In the genomic region with DNA sequence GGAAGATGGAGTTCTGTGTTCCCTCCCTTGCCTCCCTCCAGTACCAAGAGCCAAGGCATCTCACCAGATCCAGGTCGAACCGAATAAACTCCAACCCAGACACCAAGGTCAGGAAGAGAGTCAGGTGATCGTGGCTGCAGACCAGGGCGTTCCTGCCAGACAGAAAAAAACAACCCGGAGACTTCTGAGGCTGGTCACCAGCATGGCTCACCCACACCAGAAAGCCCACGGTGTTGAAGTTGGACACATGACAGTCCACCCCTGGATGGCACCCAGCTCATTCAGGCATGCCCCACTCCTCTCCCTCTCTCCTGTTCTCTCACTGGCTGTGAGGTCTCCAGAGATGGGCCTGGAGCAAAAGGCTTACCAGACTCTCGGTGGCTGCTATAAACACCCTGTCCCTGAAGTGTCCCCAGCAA, we compare ENCODE assay signal across 15 mouse cellular contexts. TPM values are rescaled to one million over a fixed set of nuclear protein-coding genes. Genes with fewer than 3 reads are reported as not detected.
DNase-seq lines count a peak whose midpoint lies in the region; ATAC-seq lines count a peak whose summit lies in the region.
"Had no signal": no experiment of that assay in that cellular context is flagged by ENCODE, and none has a peak within 500 bp of the region (broad histone marks: within the 10 kb centered on the region; RNA-seq: fewer than 3 reads in every experiment).

No protein-coding gene starts in this region.

- no peaks in the 10 kb centered on the region for H3K27me3 ChIP-seq in heart, embryonic 12.5 days (replicated peaks)
- no peaks in the 10 kb centered on the region for H3K27me3 ChIP-seq in midbrain, embryonic 11.5 days (ENCODE audit: control insufficient read depth, insufficient read depth, low read length)
- H3K27me3 ChIP-seq: embryonic facial prominence, embryonic 13.5 days; intestine, embryonic 15.5 days had no signal

- no peak overlapping the region for H3K4me2 ChIP-seq in heart, embryonic 12.5 days
- no peak overlapping the region for H3K4me2 ChIP-seq in midbrain, embryonic 11.5 days
- H3K4me2 ChIP-seq: embryonic facial prominence, embryonic 13.5 days; intestine, embryonic 15.5 days; lung, embryonic 14.5 days had no signal

- peak; percentile 98 for DNase-seq in heart, adult 11 months
- DNase-seq in ovary, postnatal 36 days (ENCODE audit: low spot score): peak; percentile 41
- no peak for DNase-seq in ovary, postnatal 10 days (ENCODE audit: low spot score)
- DNase-seq in heart, postnatal 25 days (ENCODE audit: low spot score): peak; percentile 56
- DNase-seq in midbrain, embryonic 11.5 days (ENCODE audit: low spot score, missing footprints): no peak
- no peak for DNase-seq in right cerebral cortex, postnatal 14 days
- DNase-seq in spleen, postnatal 36 days (ENCODE audit: low spot score in 2 of 2): no peak
- DNase-seq: cerebellum, adult 11-12 months; left cerebral cortex, postnatal 4 days; lung, embryonic 14.5 days had no signal

- H3K9ac ChIP-seq in heart, embryonic 12.5 days: no peak overlapping the region
- H3K9ac ChIP-seq in midbrain, embryonic 11.5 days (ENCODE audit: low read length): no peak overlapping the region
- H3K9ac ChIP-seq: embryonic facial prominence, embryonic 13.5 days; intestine, embryonic 15.5 days; lung, embryonic 14.5 days had no signal

- H3K36me3 ChIP-seq in heart, embryonic 12.5 days: peaks cover 64% of the 10 kb centered on the region
- peaks cover 2% of the 10 kb centered on the region; the same call in 1 of the 2 replicates for H3K36me3 ChIP-seq in midbrain, embryonic 11.5 days (ENCODE audit: control insufficient read depth, insufficient read depth, low read length)

- H3K4me1 ChIP-seq in heart, embryonic 12.5 days (replicated peaks): peaks cover 30% of the 10 kb centered on the region
- H3K4me1 ChIP-seq in midbrain, embryonic 11.5 days (ENCODE audit: control insufficient read depth, insufficient read depth, low read length): no peaks in the 10 kb centered on the region

- WGBS in heart, embryonic 12.5 days: 88% methylated on average over 7 of the region's 7 CpGs
- WGBS in midbrain, embryonic 11.5 days: 86% methylated on average over 7 of the region's 7 CpGs

- no peak overlapping the region for H3K27ac ChIP-seq in heart, embryonic 12.5 days (ENCODE audit: poor library complexity, severe bottlenecking)
- no peak overlapping the region for H3K27ac ChIP-seq in midbrain, embryonic 11.5 days (ENCODE audit: low read depth, low read length)
- H3K27ac ChIP-seq: embryonic facial prominence, embryonic 13.5 days; intestine, embryonic 15.5 days had no signal

- intact Hi-C loops in heart, postnatal 25 days (cut with DNase I): no loop called here

- ATAC-seq in heart, embryonic 12.5 days (ENCODE audit: insufficient number of reproducible peaks, low FRiP score): no peak
- no peak for ATAC-seq in midbrain, embryonic 11.5 days (ENCODE audit: low FRiP score)
- ATAC-seq: CD4-positive, CD25-positive, alpha-beta regulatory T cell, adult 4 months had no signal

- H3K4me3 ChIP-seq in heart, embryonic 12.5 days: no peak overlapping the region
- H3K4me3 ChIP-seq in midbrain, embryonic 11.5 days (ENCODE audit: low read depth, low read length): no peak overlapping the region
- H3K4me3 ChIP-seq: embryonic facial prominence, embryonic 13.5 days; intestine, embryonic 15.5 days had no signal

- H3K9me3 ChIP-seq in heart, embryonic 12.5 days (replicated peaks): no peaks in the 10 kb centered on the region
- H3K9me3 ChIP-seq in midbrain, embryonic 11.5 days (ENCODE audit: control insufficient read depth, low read length): no peaks in the 10 kb centered on the region
- H3K9me3 ChIP-seq: embryonic facial prominence, embryonic 13.5 days; intestine, embryonic 15.5 days had no signal

RNA-seq across cellular contexts. Expression of gene Slc25a34, which starts 17.7 kb away (rescaled TPM):
- 0.21 and 0.24 TPM in 2 replicates for polyA plus RNA-seq in heart, embryonic 12.5 days (2016; fragmentation: Nextera tagmentation; extraction: Ambion mirVana)
- 100 to 1,000 TPM; 105 to 117 TPM for total RNA-seq in heart, postnatal 25 days (2021)
- not detected in 2 replicates for polyA plus RNA-seq in midbrain, embryonic 11.5 days (2014; fragmentation: Nextera tagmentation; extraction: Ambion mirVana)
- polyA plus RNA-seq: CD4-positive, CD25-positive, alpha-beta regulatory T cell, adult 4 months; embryonic facial prominence, embryonic 13.5 days; lung, embryonic 14.5 days had no signal

RNA-seq across cellular contexts. Expression of gene Tmem82, which starts 22.9 kb away (rescaled TPM):
- 0.19 and 0.37 TPM in 2 replicates for polyA plus RNA-seq in heart, embryonic 12.5 days (2016; fragmentation: Nextera tagmentation; extraction: Ambion mirVana)
- 10 to 100 TPM; 21.2 to 28.9 TPM for total RNA-seq in heart, postnatal 25 days (2021)
- 0.48 and 0.59 TPM in 2 replicates for polyA plus RNA-seq in midbrain, embryonic 11.5 days (2014; fragmentation: Nextera tagmentation; extraction: Ambion mirVana)
- polyA plus RNA-seq: CD4-positive, CD25-positive, alpha-beta regulatory T cell, adult 4 months had no signal

RNA-seq across cellular contexts. Expression of gene Plekhm2, which starts 23.3 kb away (rescaled TPM):
- polyA plus RNA-seq in heart, embryonic 12.5 days (2016; fragmentation: Nextera tagmentation; extraction: Ambion mirVana): 6.1 and 6.2 TPM in 2 replicates
- total RNA-seq in heart, postnatal 25 days (2021): 100 to 1,000 TPM in 1 of 2 experiments, 10 to 100 TPM in 1; 94.1 to 109 TPM
- polyA plus RNA-seq in midbrain, embryonic 11.5 days (2014; fragmentation: Nextera tagmentation; extraction: Ambion mirVana): 2.4 and 3.0 TPM in 2 replicates

RNA-seq across cellular contexts. Expression of gene Fblim1, which starts 35.5 kb away (rescaled TPM):
- polyA plus RNA-seq in heart, embryonic 12.5 days (2016; fragmentation: Nextera tagmentation; extraction: Ambion mirVana): 70.1 and 70.6 TPM in 2 replicates
- total RNA-seq in heart, postnatal 25 days (2021): 100 to 1,000 TPM; 298 to 316 TPM
- polyA plus RNA-seq in midbrain, embryonic 11.5 days (2014; fragmentation: Nextera tagmentation; extraction: Ambion mirVana): 20.0 and 21.2 TPM in 2 replicates

RNA-seq across cellular contexts. Expression of gene Rsc1a1, which starts 44.0 kb away (rescaled TPM):
- 0.82 TPM in 1 of 2 replicates, not detected in the other for polyA plus RNA-seq in heart, embryonic 12.5 days (2016; fragmentation: Nextera tagmentation; extraction: Ambion mirVana)
- total RNA-seq in heart, postnatal 25 days (2021): not detected
- 0.11 and 1.4 TPM in 2 replicates for polyA plus RNA-seq in midbrain, embryonic 11.5 days (2014; fragmentation: Nextera tagmentation; extraction: Ambion mirVana)
- polyA plus RNA-seq: CD4-positive, CD25-positive, alpha-beta regulatory T cell, adult 4 months; embryonic facial prominence, embryonic 13.5 days; intestine, embryonic 15.5 days; stomach, embryonic 16.5 days had no signal

Comparison
In these comparisons a context has a peak if more than half of its experiments do, and no peak if none do; other contexts are left out.
1. DNase-seq: peak in heart, adult 11 months (single experiment), ovary, postnatal 36 days (single experiment) and heart, postnatal 25 days (single experiment); none in ovary, postnatal 10 days (single experiment), midbrain, embryonic 11.5 days (single experiment), right cerebral cortex, postnatal 14 days (single experiment) and spleen, postnatal 36 days (0 of 2).